Mouse (Mus musculus) neural tube, embryonic 11.5 days (tissue): ENCODE measurements around the gene Wfdc3. TPM values are rescaled to one million over a fixed set of nuclear protein-coding genes. Genes with fewer than 3 reads are reported as not detected.

ENCODE experiments used
- ATAC-seq: fragments of 200-750 bp; cut with Nextera tagmentation; 2 replicates; pipeline ENCODE4 v1.8.0; 2017; ENCODE audit warnings: moderate number of reproducible peaks, mild to moderate bottlenecking, moderate TSS enrichment, moderate library complexity; ENCODE audit not compliant: insufficient read depth, low FRiP score, low TSS enrichment
- DNase-seq: peaks from one replicate; pipeline ENCODE4 v3.0.0-alpha.2; 2015; ENCODE audit warnings: low spot score
- H3K27ac ChIP-seq: fragments of 300-500 bp; sonication (generic); 2 replicates; pipeline ENCODE4 v1.5.1; 2014; ENCODE audit warnings: low read depth, mild to moderate bottlenecking, low read length
- H3K27me3 ChIP-seq: fragments of 300-500 bp; sonication (generic); 2 replicates; pipeline ENCODE4 v1.6.1; 2014; ENCODE audit warnings: mild to moderate bottlenecking, low read length, mixed read lengths; ENCODE audit not compliant: control insufficient read depth, insufficient read depth
- H3K36me3 ChIP-seq: fragments of 300-500 bp; sonication (generic); 2 replicates; pipeline ENCODE4 v1.6.1; 2014; ENCODE audit warnings: mild to moderate bottlenecking, low read length, moderate library complexity, mixed read lengths; ENCODE audit not compliant: control insufficient read depth, insufficient read depth
- H3K4me1 ChIP-seq: fragments of 300-500 bp; sonication (generic); 2 replicates; pipeline ENCODE4 v1.6.1; 2014; ENCODE audit warnings: low read length, mixed read lengths; ENCODE audit not compliant: control insufficient read depth, insufficient read depth
- H3K4me2 ChIP-seq: fragments of 300-500 bp; sonication (generic); 2 replicates; pipeline ENCODE4 v1.6.1; 2014; ENCODE audit warnings: low read depth, mild to moderate bottlenecking, moderate library complexity
- H3K4me3 ChIP-seq: fragments of 300-500 bp; sonication (generic); 2 replicates; pipeline ENCODE4 v1.5.1; 2014; ENCODE audit warnings: low read depth, low read length
- H3K9ac ChIP-seq: fragments of 300-500 bp; sonication (generic); 2 replicates; pipeline ENCODE4 v1.6.1; 2014; ENCODE audit warnings: mild to moderate bottlenecking, low read length
- H3K9me3 ChIP-seq: fragments of 300-500 bp; sonication (generic); 2 replicates; pipeline ENCODE4 v1.6.1; 2016; ENCODE audit warnings: low read length; ENCODE audit not compliant: control insufficient read depth
- WGBS: fragments of 180-500 bp; shearing (Covaris S2); extraction: QIAGEN DNeasy Blood & Tissue Kit; methylation state at CpG from one replicate; pipeline ENCODE4 v1.1.7; 2014; 5-methylcytosine and 5-hydroxymethylcytosine counted together
- polyA plus RNA-seq: library from polyadenylated mRNA; unstranded; fragments of >200 nt; fragmentation: Nextera tagmentation; extraction: Ambion mirVana; gene quantifications from 2 replicates; pipeline ENCODE4 v1.2.1, GENCODE M21; 2014

Gene Wfdc3
- polyA plus RNA-seq, 1 experiment from 2014 or later = 0.13 TPM

- H3K4me2 ChIP-seq = peak overlapping the region; percentile 86
- DNase-seq (no peak), ATAC-seq (no peak)
- 4% methylated on average over 15 of the region's 15 CpGs for WGBS
- peaks cover 8% of the 10 kb centered on the region for H3K36me3 ChIP-seq
- H3K27ac ChIP-seq = peak overlapping the region; percentile 60; the same call in 1 of the 2 replicates
- peak overlapping the region; percentile 89 for H3K9ac ChIP-seq
- H3K4me1 ChIP-seq = peaks cover 18% of the 10 kb centered on the region
- H3K4me3 ChIP-seq = peak overlapping the region; percentile 97
- no peaks in the 10 kb centered on the region for H3K27me3 ChIP-seq
- no peaks in the 10 kb centered on the region for H3K9me3 ChIP-seq
Observed at GRCm38 (mm10) chr2:164770279-164770678, 24.5 kb upstream of the Wfdc3 start.

GRCm38 (mm10) chr2:164769258-164770037, 23.7 kb upstream of the Wfdc3 start, which contains the start of gene Ube2c:
Gene Ube2c, plus strand, starts transcription at chr2:164769898.
- H3K4me1 ChIP-seq = peaks cover 18% of the 10 kb centered on the region
- peak within 1 kb of the TSS; percentile 60; the same call in 1 of the 2 replicates for H3K27ac ChIP-seq
- ATAC-seq (peak; percentile 99), DNase-seq (peak; percentile 99)
- no peaks in the 10 kb centered on the region for H3K9me3 ChIP-seq
- 2% methylated on average over 53 of the region's 53 CpGs for WGBS
- peak within 1 kb of the TSS; percentile 97 for H3K4me3 ChIP-seq
- H3K9ac ChIP-seq = peak within 1 kb of the TSS; percentile 89
- peak within 1 kb of the TSS; percentile 86 for H3K4me2 ChIP-seq
- H3K36me3 ChIP-seq = peaks cover 10% of the 10 kb centered on the region
- H3K27me3 ChIP-seq = no peaks in the 10 kb centered on the region

GRCm38 (mm10) chr2:164767812-164768540, 22.2 kb upstream of the Wfdc3 start:
- Histone ChIP-seq H3K27me3 (no peaks in the 10 kb centered on the region), H3K4me3 (no peak overlapping the region), H3K4me2 (no peak overlapping the region), H3K36me3 (peaks cover 10% of the 10 kb centered on the region), H3K9me3 (no peaks in the 10 kb centered on the region), H3K4me1 (peaks cover 18% of the 10 kb centered on the region), H3K9ac (no peak overlapping the region), H3K27ac (no peak overlapping the region)
- DNase-seq = no peak
- 94% methylated on average over 15 of the region's 15 CpGs for WGBS
- no peak for ATAC-seq

- peaks cover 8% of the 10 kb centered on the region for H3K36me3 ChIP-seq
Observed at GRCm38 (mm10) chr2:164765841-164766240, 20.1 kb upstream of the Wfdc3 start.

GRCm38 (mm10) chr2:164762593-164762992, 16.9 kb upstream of the Wfdc3 start:
- Histone ChIP-seq H3K4me2 (no peak overlapping the region), H3K4me1 (no peaks in the 10 kb centered on the region), H3K9ac (no peak overlapping the region), H3K9me3 (no peaks in the 10 kb centered on the region), H3K27me3 (no peaks in the 10 kb centered on the region), H3K36me3 (peaks cover 11% of the 10 kb centered on the region), H3K4me3 (no peak overlapping the region), H3K27ac (no peak overlapping the region)
- 91% methylated on average over 7 of the region's 7 CpGs for WGBS
- no peak for ATAC-seq
- DNase-seq = no peak

More at GRCm38 (mm10) chr2:164765841-164766240, 20.1 kb upstream of the Wfdc3 start:
- no peak overlapping the region for H3K27ac ChIP-seq
- DNase-seq (no peak), ATAC-seq (no peak)
- no peak overlapping the region for H3K9ac ChIP-seq
- H3K4me2 ChIP-seq = no peak overlapping the region
- peaks cover 6% of the 10 kb centered on the region for H3K4me1 ChIP-seq
- H3K9me3 ChIP-seq = no peaks in the 10 kb centered on the region
- H3K27me3 ChIP-seq = no peaks in the 10 kb centered on the region
- WGBS = 87% methylated on average over 3 of the region's 3 CpGs
- H3K4me3 ChIP-seq = no peak overlapping the region

GRCm38 (mm10) chr2:164761971-164762370, 16.2 kb upstream of the Wfdc3 start:
- no peak overlapping the region for H3K4me3 ChIP-seq

GRCm38 (mm10) chr2:164761502-164761901, 15.8 kb upstream of the Wfdc3 start:
- Histone ChIP-seq H3K4me2 (no peak overlapping the region), H3K27ac (no peak overlapping the region), H3K9ac (no peak overlapping the region), H3K4me1 (no peaks in the 10 kb centered on the region), H3K9me3 (no peaks in the 10 kb centered on the region), H3K36me3 (peaks cover 11% of the 10 kb centered on the region), H3K27me3 (no peaks in the 10 kb centered on the region), H3K4me3 (no peak overlapping the region)
- DNase-seq = no peak
- no peak for ATAC-seq
- WGBS = 100% methylated on average over 2 of the region's 2 CpGs

More at GRCm38 (mm10) chr2:164761971-164762370, 16.2 kb upstream of the Wfdc3 start:
- Histone ChIP-seq H3K27ac (no peak overlapping the region), H3K9ac (no peak overlapping the region), H3K36me3 (peaks cover 11% of the 10 kb centered on the region), H3K4me1 (no peaks in the 10 kb centered on the region), H3K27me3 (no peaks in the 10 kb centered on the region), H3K4me2 (no peak overlapping the region), H3K9me3 (no peaks in the 10 kb centered on the region)
- WGBS = 98% methylated on average over 4 of the region's 4 CpGs
- ATAC-seq (no peak), DNase-seq (no peak)

GRCm38 (mm10) chr2:164760059-164760833, 14.5 kb upstream of the Wfdc3 start:
- H3K9ac ChIP-seq = no peak overlapping the region
- H3K36me3 ChIP-seq = peaks cover 20% of the 10 kb centered on the region
- no peak for ATAC-seq
- no peaks in the 10 kb centered on the region for H3K27me3 ChIP-seq
- H3K9me3 ChIP-seq = no peaks in the 10 kb centered on the region
- 88% methylated on average over 4 of the region's 4 CpGs for WGBS
- H3K4me2 ChIP-seq = no peak overlapping the region
- H3K4me1 ChIP-seq = no peaks in the 10 kb centered on the region
- no peak overlapping the region for H3K27ac ChIP-seq
- H3K4me3 ChIP-seq = no peak overlapping the region
- DNase-seq = no peak
